Mouse (Mus musculus) kidney, postnatal 0 days (tissue): Measurements from ENCODE around the gene Nfia. TPM values are rescaled to one million over a fixed set of nuclear protein-coding genes. Genes with fewer than 3 reads are reported as not detected.

Source experiments
- ATAC-seq: fragments of 200-750 bp; cut with Nextera tagmentation; replicated peaks from 2 replicates; pipeline ENCODE4 v1.8.0; 2017; ENCODE audit warnings: low read depth, moderate number of reproducible peaks, moderate TSS enrichment, moderate library complexity; ENCODE audit not compliant: low FRiP score
- DNase-seq: peaks from one replicate; pipeline ENCODE4 v3.0.0-alpha.2; 2016; ENCODE audit warnings: low spot score
- H3K27ac ChIP-seq: fragments of 300-500 bp; sonication (generic); 2 replicates; pipeline ENCODE4 v1.5.1; 2014; ENCODE audit warnings: mild to moderate bottlenecking
- H3K27me3 ChIP-seq: fragments of 300-500 bp; sonication (generic); 2 replicates; pipeline ENCODE4 v1.6.1; 2014; ENCODE audit warnings: low read length, mixed read lengths; ENCODE audit not compliant: insufficient read depth
- H3K36me3 ChIP-seq: fragments of 300-500 bp; sonication (generic); 2 replicates; pipeline ENCODE4 v1.6.1; 2014; ENCODE audit warnings: low read length, mixed read lengths; ENCODE audit not compliant: insufficient read depth
- H3K4me1 ChIP-seq: fragments of 300-500 bp; sonication (generic); replicated peaks from 2 replicates; pipeline ENCODE4 v1.6.1; 2014; ENCODE audit warnings: antibody characterized with exemption, low read length, mixed read lengths; ENCODE audit not compliant: insufficient read depth
- H3K4me2 ChIP-seq: fragments of 300-500 bp; sonication (generic); 2 replicates; pipeline ENCODE4 v1.6.1; 2014; ENCODE audit warnings: mild to moderate bottlenecking, low read length, moderate library complexity, mixed read lengths
- H3K4me3 ChIP-seq: fragments of 300-500 bp; sonication (generic); replicated peaks from 2 replicates; pipeline ENCODE4 v1.5.1; 2014; ENCODE audit warnings: low read depth, low read length
- H3K9ac ChIP-seq: fragments of 300-500 bp; sonication (generic); 2 replicates; pipeline ENCODE4 v1.6.1; 2014; ENCODE audit warnings: low read depth, low read length
- H3K9me3 ChIP-seq: fragments of 300-500 bp; sonication (generic); replicated peaks from 2 replicates; pipeline ENCODE4 v1.6.1; 2016; ENCODE audit warnings: low read length, inconsistent platforms, mixed read lengths
- CTCF ChIP-seq: IDR thresholded peaks from 2 replicates; pipeline ENCODE4 v1.5.1; 2016; ENCODE audit warnings: antibody characterized with exemption, low read depth, mild to moderate bottlenecking, moderate library complexity
- WGBS: fragments of 180-500 bp; shearing (Covaris S2); extraction: QIAGEN DNeasy Blood & Tissue Kit; methylation state at CpG from one replicate; pipeline ENCODE4 v1.1.7; 2014; 5-methylcytosine and 5-hydroxymethylcytosine counted together
- polyA plus RNA-seq: library from polyadenylated mRNA; unstranded; fragments of >200 nt; fragmentation: Nextera tagmentation; extraction: Ambion mirVana; gene quantifications from 2 replicates; pipeline ENCODE4 v1.2.1, GENCODE M21; 2015

Gene Nfia
- polyA plus RNA-seq, 1 experiment from 2014 or later: 25.9 TPM

DNA sequence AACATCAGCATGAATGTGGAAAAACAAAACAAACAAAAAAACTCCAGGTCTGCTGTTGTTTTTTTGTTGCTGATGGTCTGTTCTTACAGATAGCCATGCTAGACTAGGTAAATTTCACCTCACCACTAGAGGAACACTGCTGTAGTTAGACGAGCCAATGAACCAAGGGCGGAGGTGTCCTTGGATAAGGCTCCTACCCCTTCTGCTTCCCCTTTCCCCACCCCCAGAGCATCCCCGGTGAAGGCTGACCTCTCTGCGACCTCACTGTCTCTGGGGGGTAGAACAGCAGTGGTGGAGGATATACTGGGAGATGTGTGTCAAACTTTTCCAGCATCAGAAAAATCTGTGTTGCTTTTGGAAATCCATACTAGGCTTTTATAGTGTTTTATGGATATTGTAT, 7.9 kb upstream of the Nfia start:
- Histone ChIP-seq H3K27ac (no peak overlapping the region), H3K9me3 (no peaks in the 10 kb centered on the region), H3K9ac (no peak overlapping the region), H3K4me2 (no peak overlapping the region), H3K4me3 (no peak overlapping the region), H3K36me3 (no peaks in the 10 kb centered on the region), H3K4me1 (no peaks in the 10 kb centered on the region), H3K27me3 (0 out of 2 replicates have a peak, but pooled peaks cover 3% of the 10 kb centered on the region)
- ATAC-seq (no peak), DNase-seq (no peak)
- TF ChIP-seq CTCF: no peak
- WGBS: 30% methylated on average over 4 of the region's 4 CpGs

DNA sequence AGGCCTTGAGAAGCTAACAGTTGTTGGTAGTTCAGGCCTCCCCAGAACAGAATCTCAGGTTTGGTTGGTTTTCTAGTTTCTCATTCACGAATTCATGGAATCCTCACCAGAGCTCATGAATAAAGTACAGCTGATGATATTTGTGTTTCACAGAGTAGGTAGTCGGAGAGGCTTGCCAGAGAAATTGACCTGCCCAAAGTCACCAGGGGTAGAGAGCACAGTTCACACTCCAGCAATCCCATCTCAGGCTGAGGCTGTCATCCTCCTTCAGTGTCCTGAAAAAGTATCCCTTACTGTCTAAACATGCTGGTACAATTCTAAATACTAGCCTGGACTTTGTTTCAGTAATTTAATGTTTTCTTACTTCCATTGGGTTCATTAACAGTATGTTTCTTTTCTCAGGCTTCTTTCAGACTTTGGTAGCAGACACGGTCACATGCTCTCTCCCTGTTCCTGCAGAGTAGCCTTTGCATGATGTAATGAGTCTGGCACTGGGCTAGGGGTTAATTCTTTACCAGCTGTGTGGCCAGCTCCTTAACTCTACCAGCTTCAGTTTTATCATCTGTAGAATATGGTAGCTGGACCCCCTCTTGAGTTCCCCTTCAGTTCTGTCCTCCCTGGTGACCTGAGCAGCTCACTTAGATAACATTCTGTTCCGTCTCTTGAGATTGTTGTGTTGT, 7.1 kb upstream of the Nfia start:
- no peaks in the 10 kb centered on the region for H3K4me1 ChIP-seq
- no peak overlapping the region for H3K9ac ChIP-seq
- H3K27ac ChIP-seq: 0 out of 2 replicates have a peak overlapping the region, but pooled peaks have one; percentile 19
- no peaks in the 10 kb centered on the region for H3K36me3 ChIP-seq
- no peak overlapping the region for H3K4me3 ChIP-seq
- DNase-seq: no peak
- TF ChIP-seq CTCF: no peak
- H3K9me3 ChIP-seq: no peaks in the 10 kb centered on the region
- H3K27me3 ChIP-seq: 0 out of 2 replicates have a peak, but pooled peaks cover 3% of the 10 kb centered on the region
- 61% methylated on average over 4 of the region's 4 CpGs for WGBS
- ATAC-seq: peak; percentile 90
- no peak overlapping the region for H3K4me2 ChIP-seq

DNA sequence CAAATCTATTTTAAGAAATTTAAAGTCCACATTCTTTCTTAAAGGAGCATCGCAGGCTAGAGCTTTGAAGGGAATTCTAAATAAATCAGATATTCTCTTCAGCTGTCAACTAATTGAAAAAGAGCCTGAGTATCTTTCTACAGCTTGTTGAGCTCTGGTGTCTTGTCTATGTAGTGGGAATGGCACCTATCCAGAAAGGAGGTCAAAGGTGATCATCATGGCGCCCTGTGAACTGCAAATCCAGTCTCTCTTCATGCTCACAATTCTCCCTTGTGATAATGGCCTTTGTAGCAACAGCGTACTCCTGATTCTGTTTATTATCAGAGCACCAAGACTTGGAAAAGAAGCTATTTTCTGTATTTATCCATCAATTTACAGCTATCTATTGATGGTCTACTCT, 6.4 kb upstream of the Nfia start:
- 87% methylated on average over 3 of the region's 3 CpGs for WGBS
- no peaks in the 10 kb centered on the region for H3K27me3 ChIP-seq
- no peak overlapping the region for H3K9ac ChIP-seq
- no peaks in the 10 kb centered on the region for H3K9me3 ChIP-seq
- H3K36me3 ChIP-seq: no peaks in the 10 kb centered on the region
- DNase-seq (no peak), ATAC-seq (no peak)
- H3K4me1 ChIP-seq: no peaks in the 10 kb centered on the region
- H3K4me2 ChIP-seq: no peak overlapping the region
- no peak overlapping the region for H3K4me3 ChIP-seq
- no peak for TF ChIP-seq CTCF
- no peak overlapping the region for H3K27ac ChIP-seq

DNA sequence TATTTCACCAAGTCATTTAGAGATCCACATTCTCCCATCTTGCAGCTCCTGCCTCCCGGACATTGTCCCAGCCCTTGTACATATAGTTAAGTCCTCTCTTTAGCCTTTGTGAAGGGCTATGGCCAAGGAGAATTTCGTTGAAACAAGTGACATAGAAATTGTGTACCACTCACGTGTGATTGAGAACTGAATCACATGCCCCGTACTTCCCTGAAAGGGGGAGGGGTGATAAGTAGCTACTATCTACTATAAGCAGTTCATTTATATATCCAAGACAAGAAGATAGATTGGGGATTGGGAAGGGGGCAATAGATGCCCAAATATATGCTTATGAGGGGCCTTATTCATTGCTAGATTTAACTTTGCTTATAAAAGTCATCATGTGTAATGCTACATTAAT, 5.5 kb upstream of the Nfia start:
- no peak for TF ChIP-seq CTCF
- 84% methylated on average over 4 of the region's 4 CpGs for WGBS
- no peaks in the 10 kb centered on the region for H3K9me3 ChIP-seq
- no peaks in the 10 kb centered on the region for H3K36me3 ChIP-seq
- no peak for ATAC-seq
- no peak for DNase-seq
- no peak overlapping the region for H3K4me2 ChIP-seq
- H3K9ac ChIP-seq: no peak overlapping the region
- no peaks in the 10 kb centered on the region for H3K27me3 ChIP-seq
- no peak overlapping the region for H3K27ac ChIP-seq
- no peak overlapping the region for H3K4me3 ChIP-seq
- H3K4me1 ChIP-seq: no peaks in the 10 kb centered on the region

DNA sequence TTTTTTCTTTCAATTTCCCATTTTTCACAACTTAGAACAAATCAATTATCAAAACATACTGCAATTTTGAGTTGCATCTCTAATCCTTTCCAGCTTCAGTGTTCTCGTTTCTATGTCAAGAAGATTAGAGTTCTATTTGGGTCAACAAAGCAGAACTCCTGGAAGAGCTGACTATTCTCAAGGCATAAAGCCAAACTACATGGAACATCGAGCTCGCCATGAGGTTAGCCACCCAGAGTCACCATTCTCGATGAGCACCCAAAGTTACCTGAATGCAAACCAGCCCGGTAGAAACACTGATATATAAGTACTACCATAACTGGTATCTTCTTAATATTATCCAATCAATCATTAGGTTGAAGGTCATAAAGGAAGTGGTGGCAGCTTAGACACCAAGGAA, 5.0 kb upstream of the Nfia start:
- Histone ChIP-seq H3K4me2 (no peak overlapping the region), H3K27ac (no peak overlapping the region), H3K4me1 (no peaks in the 10 kb centered on the region), H3K27me3 (no peaks in the 10 kb centered on the region), H3K4me3 (no peak overlapping the region), H3K36me3 (no peaks in the 10 kb centered on the region), H3K9ac (no peak overlapping the region), H3K9me3 (no peaks in the 10 kb centered on the region)
- DNase-seq (no peak), ATAC-seq (no peak)
- no peak for TF ChIP-seq CTCF
- WGBS: 92% methylated on average over 5 of the region's 5 CpGs

DNA sequence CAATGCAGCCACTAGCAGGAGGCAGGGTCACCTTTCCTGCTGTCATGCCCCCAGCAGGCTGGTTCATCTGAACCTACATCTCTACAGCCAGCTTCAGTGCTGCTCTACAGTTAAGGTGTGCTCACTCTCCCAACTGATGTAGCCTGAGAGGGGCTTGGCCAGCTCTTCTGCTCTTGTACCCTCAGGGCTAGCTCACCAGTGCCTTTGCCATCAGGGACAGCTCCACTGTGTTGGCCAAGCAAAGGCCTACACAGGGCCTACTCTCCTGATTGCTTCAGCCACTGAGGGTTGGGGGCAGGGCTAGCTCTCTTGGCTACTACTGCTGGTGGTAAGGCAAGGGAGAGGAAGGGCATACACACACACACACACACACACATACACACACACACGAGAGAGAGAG, 2.7 kb upstream of the Nfia start:
- no peaks in the 10 kb centered on the region for H3K4me1 ChIP-seq
- no peaks in the 10 kb centered on the region for H3K36me3 ChIP-seq
- H3K4me3 ChIP-seq: no peak overlapping the region
- no peak overlapping the region for H3K9ac ChIP-seq
- H3K27me3 ChIP-seq: no peaks in the 10 kb centered on the region
- WGBS: 80% methylated on average over 1 of the region's 1 CpGs
- ATAC-seq (no peak), DNase-seq (no peak)
- H3K4me2 ChIP-seq: no peak overlapping the region
- TF ChIP-seq CTCF: no peak
- H3K27ac ChIP-seq: no peak overlapping the region
- no peaks in the 10 kb centered on the region for H3K9me3 ChIP-seq

DNA sequence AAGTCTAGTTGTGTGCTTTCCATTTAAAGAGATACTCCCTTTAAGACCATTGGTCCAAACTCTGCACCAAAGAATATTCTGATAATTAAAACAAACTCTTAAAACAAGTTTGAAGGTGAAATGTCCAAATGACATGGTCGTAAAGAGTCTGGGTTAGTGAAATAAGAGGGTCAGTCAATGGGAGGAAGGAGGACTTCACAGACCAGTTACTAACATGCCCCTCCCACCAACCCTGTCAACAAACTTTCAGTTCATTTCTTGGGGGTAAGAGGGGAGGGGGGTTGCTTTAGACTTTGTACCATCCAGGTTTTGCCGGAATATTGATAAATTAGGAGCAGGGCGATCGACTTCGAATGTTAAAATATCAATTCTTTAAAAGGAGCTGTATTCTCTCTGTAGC, 1.1 kb upstream of the Nfia start:
- Histone ChIP-seq H3K9me3 (no peaks in the 10 kb centered on the region), H3K9ac (peak overlapping the region; percentile 50), H3K36me3 (no peaks in the 10 kb centered on the region), H3K27ac (peak overlapping the region; percentile 92), H3K4me3 (peak overlapping the region; percentile 33), H3K4me1 (no peaks in the 10 kb centered on the region; the same call in 1 of the 2 replicates), H3K27me3 (no peaks in the 10 kb centered on the region), H3K4me2 (peak overlapping the region; percentile 70)
- WGBS: 13% methylated on average over 5 of the region's 5 CpGs
- DNase-seq (no peak), ATAC-seq (no peak)
- no peak for TF ChIP-seq CTCF
